Mouse (Mus musculus) midbrain, embryonic 15.5 days (tissue): ENCODE measurements around the gene Unc13b. TPM values are rescaled to one million over a fixed set of nuclear protein-coding genes. Genes with fewer than 3 reads are reported as not detected.

Experiments used
- polyA plus RNA-seq: library from polyadenylated mRNA; unstranded; fragments of >200 nt; fragmentation: Nextera tagmentation; extraction: Ambion mirVana; gene quantifications from 2 replicates; pipeline ENCODE4 v1.2.1, GENCODE M21; 2015

Unc13b gene
- polyA plus RNA-seq, 1 experiment from 2014 or later = 21.2 TPM

Other genes starting within 250 kb of the Unc13b start
- not detected in 2 replicates for gene Fam205a1, start 205.1 kb upstream of the Unc13b start, polyA plus RNA-seq
- gene Gm12394, start 202.2 kb upstream of the Unc13b start, polyA plus RNA-seq = 0.51 and 0.61 TPM in 2 replicates
- 1.9 and 2.1 TPM in 2 replicates for gene Fam205c, start 184.7 kb upstream of the Unc13b start, polyA plus RNA-seq
- 40.5 and 41.2 TPM in 2 replicates for gene Phf24, start 142.3 kb upstream of the Unc13b start, polyA plus RNA-seq
- 51.5 and 53.0 TPM in 2 replicates for gene Dnajb5, start 109.1 kb upstream of the Unc13b start, polyA plus RNA-seq
- 0.29 and 0.50 TPM in 2 replicates for gene 1700022I11Rik, start 89.3 kb upstream of the Unc13b start, polyA plus RNA-seq
- gene Vcp, start 58.4 kb upstream of the Unc13b start, polyA plus RNA-seq = 485 and 501 TPM in 2 replicates
- gene Fancg, start 48.4 kb upstream of the Unc13b start, polyA plus RNA-seq = 22.8 and 29.5 TPM in 2 replicates
- 29.1 and 34.0 TPM in 2 replicates for gene Pigo, start 33.1 kb upstream of the Unc13b start, polyA plus RNA-seq
- gene Stoml2, start 27.2 kb upstream of the Unc13b start, polyA plus RNA-seq = 218 and 235 TPM in 2 replicates
- 52.0 and 55.3 TPM in 2 replicates for gene Fam214b, start 12.7 kb upstream of the Unc13b start, polyA plus RNA-seq
- gene Atp8b5, start 208.2 kb downstream of the Unc13b start, polyA plus RNA-seq = 0.46 and 0.89 TPM in 2 replicates